Mouse (Mus musculus): ENCODE results near the gene Il27ra.

- no peak for TF ChIP-seq CTCF (IDR thresholded peaks at IDR 0.05)
- no peak for TF ChIP-seq EP300 (IDR thresholded peaks at IDR 0.05)
Observed at GRCm38 (mm10) chr8:83981533-83981932, 60.9 kb downstream of the Il27ra start.
